Mouse (Mus musculus): ENCODE data around the gene Masp2. TPM values are rescaled to one million over a fixed set of nuclear protein-coding genes. Genes with fewer than 3 reads are reported as not detected.

The Masp2 gene
- polyA plus RNA-seq, 1 experiment from 2014 or later: 0.84 TPM

DNA sequence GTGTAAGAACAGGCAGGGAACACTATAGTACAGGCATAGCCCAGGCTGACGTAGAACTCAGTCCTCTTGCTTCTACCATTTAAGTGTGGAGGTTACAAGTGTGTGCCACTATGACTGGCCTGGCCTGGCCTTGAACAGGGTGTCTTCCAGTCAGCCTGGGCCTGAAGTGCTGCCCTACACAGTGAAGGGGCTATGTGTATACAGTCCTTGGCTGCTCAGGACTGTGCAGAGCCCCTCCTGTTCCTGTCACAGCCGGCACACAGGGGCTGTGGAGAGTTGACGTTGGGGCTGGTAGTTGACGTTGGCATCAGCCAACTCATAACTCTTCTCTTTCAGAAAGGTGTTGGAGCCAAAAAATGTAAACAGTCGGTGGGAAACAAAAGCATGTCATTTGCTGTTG is 20.9 kb upstream of the Masp2 start:
- WGBS: 87% methylated on average over 5 of the region's 5 CpGs
- H3K4me1 ChIP-seq (ENCODE audit: control insufficient read depth, insufficient read depth, low read length): no peaks in the 10 kb centered on the region
- H3K4me3 ChIP-seq (ENCODE audit: low read length): no peak overlapping the region
- ATAC-seq: no peak
- H3K4me2 ChIP-seq (ENCODE audit: low read depth, low read length): no peak overlapping the region
- H3K27me3 ChIP-seq (replicated peaks; ENCODE audit: control insufficient read depth, insufficient read depth, low read length): no peaks in the 10 kb centered on the region
- H3K9me3 ChIP-seq (ENCODE audit: control insufficient read depth, low read length): no peaks in the 10 kb centered on the region
- H3K27ac ChIP-seq (ENCODE audit: low read length): no peak overlapping the region
- H3K9ac ChIP-seq (ENCODE audit: low read depth, low read length): no peak overlapping the region
- H3K36me3 ChIP-seq (ENCODE audit: control insufficient read depth, insufficient read depth, low read length): peaks cover 10% of the 10 kb centered on the region

DNA sequence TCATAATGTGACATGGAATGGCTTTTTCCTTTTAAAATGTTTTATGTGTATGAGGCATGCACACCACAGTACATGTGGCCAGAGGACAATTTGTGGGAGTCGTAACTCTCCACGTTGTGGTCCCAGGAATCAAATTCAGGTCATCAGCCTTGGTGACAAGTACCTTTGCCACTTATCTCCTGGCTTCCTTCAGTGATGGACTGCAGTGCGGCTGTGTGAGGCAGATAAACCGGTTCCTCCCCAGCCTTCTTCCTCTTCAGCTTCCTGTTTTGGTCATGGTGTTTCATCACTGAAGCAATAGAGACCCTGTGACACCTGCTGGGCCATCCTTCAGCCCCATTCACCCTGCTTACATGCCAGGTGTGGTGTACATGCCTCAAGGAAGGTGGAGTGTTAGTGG is 19.1 kb upstream of the Masp2 start:
- no peaks in the 10 kb centered on the region for H3K9me3 ChIP-seq (ENCODE audit: control insufficient read depth, low read length)

GRCm38 (mm10) chr4:148586648-148587047 is 15.7 kb upstream of the Masp2 start:
- H3K4me2 ChIP-seq (ENCODE audit: low read depth, low read length): no peak overlapping the region

More for the DNA sequence above, 19.1 kb upstream of the Masp2 start:
- Histone ChIP-seq H3K4me2 (ENCODE audit: low read depth, low read length) (no peak overlapping the region), H3K4me1 (ENCODE audit: control insufficient read depth, insufficient read depth, low read length) (no peaks in the 10 kb centered on the region), H3K27me3 (replicated peaks; ENCODE audit: control insufficient read depth, insufficient read depth, low read length) (no peaks in the 10 kb centered on the region), H3K27ac (ENCODE audit: low read length) (no peak overlapping the region), H3K9ac (ENCODE audit: low read depth, low read length) (no peak overlapping the region), H3K36me3 (ENCODE audit: control insufficient read depth, insufficient read depth, low read length) (peaks cover 10% of the 10 kb centered on the region), H3K4me3 (ENCODE audit: low read length) (no peak overlapping the region)
- 66% methylated on average over 4 of the region's 4 CpGs for WGBS
- no peak for ATAC-seq

GRCm38 (mm10) chr4:148588793-148589192 is 13.6 kb upstream of the Masp2 start:
- Histone ChIP-seq H3K4me2 (ENCODE audit: low read depth, low read length) (no peak overlapping the region), H3K27me3 (replicated peaks; ENCODE audit: control insufficient read depth, insufficient read depth, low read length) (no peaks in the 10 kb centered on the region), H3K36me3 (ENCODE audit: control insufficient read depth, insufficient read depth, low read length) (peaks cover 6% of the 10 kb centered on the region), H3K4me1 (ENCODE audit: control insufficient read depth, insufficient read depth, low read length) (peaks cover 13% of the 10 kb centered on the region), H3K9ac (ENCODE audit: low read depth, low read length) (no peak overlapping the region), H3K9me3 (ENCODE audit: control insufficient read depth, low read length) (no peaks in the 10 kb centered on the region), H3K4me3 (ENCODE audit: low read length) (no peak overlapping the region), H3K27ac (ENCODE audit: low read length) (no peak overlapping the region)
- 81% methylated on average over 9 of the region's 9 CpGs for WGBS
- ATAC-seq: no peak

More at GRCm38 (mm10) chr4:148586648-148587047, 15.7 kb upstream of the Masp2 start:
- no peaks in the 10 kb centered on the region for H3K27me3 ChIP-seq (replicated peaks; ENCODE audit: control insufficient read depth, insufficient read depth, low read length)
- H3K4me1 ChIP-seq (ENCODE audit: control insufficient read depth, insufficient read depth, low read length): 0 out of 2 replicates have a peak, but pooled peaks cover 3% of the 10 kb centered on the region
- H3K36me3 ChIP-seq (ENCODE audit: control insufficient read depth, insufficient read depth, low read length): peaks cover 4% of the 10 kb centered on the region; the same call in 1 of the 2 replicates
- WGBS: 68% methylated on average over 9 of the region's 9 CpGs
- H3K4me3 ChIP-seq (ENCODE audit: low read length): no peak overlapping the region
- H3K9me3 ChIP-seq (ENCODE audit: control insufficient read depth, low read length): no peaks in the 10 kb centered on the region
- H3K27ac ChIP-seq (ENCODE audit: low read length): no peak overlapping the region
- H3K9ac ChIP-seq (ENCODE audit: low read depth, low read length): no peak overlapping the region
- no peak for ATAC-seq

DNA sequence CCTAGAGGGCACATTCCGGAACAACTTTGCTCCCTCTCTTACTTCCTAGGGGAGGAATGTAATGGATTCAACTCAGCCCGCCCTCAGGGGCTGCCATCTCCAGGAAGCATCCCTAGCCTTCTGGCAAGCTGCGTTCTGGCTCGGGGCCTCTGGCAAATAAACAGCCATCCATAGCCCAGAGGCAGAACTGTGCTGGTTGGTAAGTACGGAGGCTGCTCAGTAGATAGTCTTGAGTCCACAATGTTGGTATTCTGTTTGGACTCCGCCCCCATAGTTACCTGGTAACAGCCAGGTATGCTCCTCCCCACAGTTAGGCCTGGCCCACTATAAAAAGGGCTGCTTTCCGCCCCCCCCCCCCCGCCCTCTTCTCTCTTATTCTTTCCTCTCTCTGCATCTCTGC is 12.8 kb upstream of the Masp2 start:
- Histone ChIP-seq H3K9me3 (ENCODE audit: control insufficient read depth, low read length) (no peaks in the 10 kb centered on the region), H3K9ac (ENCODE audit: low read depth, low read length) (no peak overlapping the region), H3K4me2 (ENCODE audit: low read depth, low read length) (no peak overlapping the region), H3K4me1 (ENCODE audit: control insufficient read depth, insufficient read depth, low read length) (peaks cover 13% of the 10 kb centered on the region), H3K27me3 (replicated peaks; ENCODE audit: control insufficient read depth, insufficient read depth, low read length) (no peaks in the 10 kb centered on the region), H3K27ac (ENCODE audit: low read length) (no peak overlapping the region), H3K36me3 (ENCODE audit: control insufficient read depth, insufficient read depth, low read length) (peaks cover 14% of the 10 kb centered on the region), H3K4me3 (ENCODE audit: low read length) (0 out of 2 replicates have a peak overlapping the region, but pooled peaks have one; percentile 2)
- ATAC-seq: peak; percentile 52
- 41% methylated on average over 7 of the region's 8 CpGs for WGBS

GRCm38 (mm10) chr4:148590421-148591170 is 11.8 kb upstream of the Masp2 start:
- Histone ChIP-seq H3K4me1 (ENCODE audit: control insufficient read depth, insufficient read depth, low read length) (peaks cover 13% of the 10 kb centered on the region), H3K36me3 (ENCODE audit: control insufficient read depth, insufficient read depth, low read length) (peaks cover 24% of the 10 kb centered on the region), H3K4me2 (ENCODE audit: low read depth, low read length) (peak overlapping the region; percentile 83), H3K9me3 (ENCODE audit: control insufficient read depth, low read length) (no peaks in the 10 kb centered on the region), H3K27me3 (replicated peaks; ENCODE audit: control insufficient read depth, insufficient read depth, low read length) (no peaks in the 10 kb centered on the region), H3K9ac (ENCODE audit: low read depth, low read length) (peak overlapping the region; percentile 51), H3K27ac (ENCODE audit: low read length) (peak overlapping the region; percentile 68), H3K4me3 (ENCODE audit: low read length) (peak overlapping the region; percentile 96)
- ATAC-seq: no peak
- WGBS: 3% methylated on average over 18 of the region's 18 CpGs

- Histone ChIP-seq H3K4me3 (ENCODE audit: low read length) (peak within 1 kb of the TSS; percentile 96), H3K27me3 (replicated peaks; ENCODE audit: control insufficient read depth, insufficient read depth, low read length) (no peaks in the 10 kb centered on the region), H3K27ac (ENCODE audit: low read length) (peak within 1 kb of the TSS; percentile 68), H3K9ac (ENCODE audit: low read depth, low read length) (peak within 1 kb of the TSS; percentile 91), H3K9me3 (ENCODE audit: control insufficient read depth, low read length) (no peaks in the 10 kb centered on the region), H3K4me2 (ENCODE audit: low read depth, low read length) (peak within 1 kb of the TSS; percentile 83), H3K4me1 (ENCODE audit: control insufficient read depth, insufficient read depth, low read length) (peaks cover 13% of the 10 kb centered on the region), H3K36me3 (ENCODE audit: control insufficient read depth, insufficient read depth, low read length) (peaks cover 30% of the 10 kb centered on the region)
- under 1% methylated on average over 50 of the region's 50 CpGs for WGBS
- ATAC-seq: peak; percentile 99
Measured at GRCm38 (mm10) chr4:148591171-148591630, 11.2 kb upstream of the Masp2 start, which contains the start of gene Srm. Srm (plus strand) TSS chr4:148591503.

DNA sequence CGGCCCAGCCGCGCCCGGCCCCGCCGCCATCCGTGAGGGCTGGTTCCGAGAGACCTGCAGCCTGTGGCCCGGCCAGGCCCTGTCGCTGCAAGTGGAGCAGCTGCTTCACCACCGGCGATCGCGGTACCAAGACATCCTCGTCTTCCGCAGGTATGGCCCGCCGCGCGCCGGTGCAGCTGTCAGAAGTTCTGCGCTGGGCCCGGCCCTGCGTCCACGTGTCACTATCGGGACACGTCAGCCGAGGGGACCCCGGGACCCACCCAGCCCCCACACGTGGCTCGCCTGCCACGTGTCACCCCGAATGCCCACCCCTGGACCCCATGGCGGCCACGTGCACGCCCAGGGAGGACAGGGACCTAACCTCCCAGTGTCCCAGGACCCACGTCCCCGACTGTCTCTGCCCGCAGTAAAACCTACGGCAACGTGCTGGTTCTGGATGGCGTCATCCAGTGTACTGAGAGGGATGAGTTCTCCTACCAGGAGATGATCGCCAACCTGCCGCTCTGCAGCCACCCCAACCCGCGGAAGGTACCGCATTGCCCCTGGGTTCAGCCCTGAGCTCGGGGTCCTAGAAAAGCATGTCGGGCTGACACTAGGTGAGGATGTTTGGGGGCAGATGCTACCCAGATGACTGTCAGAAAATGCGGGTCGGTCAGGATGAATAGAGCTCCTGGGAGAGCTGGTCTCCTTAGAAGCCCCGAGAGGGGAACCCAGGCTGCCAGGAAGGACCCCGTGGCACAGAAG is 10.5 kb upstream of the Masp2 start:
- H3K4me2 ChIP-seq (ENCODE audit: low read depth, low read length): peak overlapping the region; percentile 83
- WGBS: under 1% methylated on average over 53 of the region's 53 CpGs
- H3K9ac ChIP-seq (ENCODE audit: low read depth, low read length): peak overlapping the region; percentile 91
- H3K27me3 ChIP-seq (replicated peaks; ENCODE audit: control insufficient read depth, insufficient read depth, low read length): no peaks in the 10 kb centered on the region
- H3K4me3 ChIP-seq (ENCODE audit: low read length): peak overlapping the region; percentile 96
- H3K4me1 ChIP-seq (ENCODE audit: control insufficient read depth, insufficient read depth, low read length): peaks cover 13% of the 10 kb centered on the region
- peak; percentile 68 for ATAC-seq
- H3K36me3 ChIP-seq (ENCODE audit: control insufficient read depth, insufficient read depth, low read length): peaks cover 34% of the 10 kb centered on the region
- no peaks in the 10 kb centered on the region for H3K9me3 ChIP-seq (ENCODE audit: control insufficient read depth, low read length)
- H3K27ac ChIP-seq (ENCODE audit: low read length): no peak overlapping the region

DNA sequence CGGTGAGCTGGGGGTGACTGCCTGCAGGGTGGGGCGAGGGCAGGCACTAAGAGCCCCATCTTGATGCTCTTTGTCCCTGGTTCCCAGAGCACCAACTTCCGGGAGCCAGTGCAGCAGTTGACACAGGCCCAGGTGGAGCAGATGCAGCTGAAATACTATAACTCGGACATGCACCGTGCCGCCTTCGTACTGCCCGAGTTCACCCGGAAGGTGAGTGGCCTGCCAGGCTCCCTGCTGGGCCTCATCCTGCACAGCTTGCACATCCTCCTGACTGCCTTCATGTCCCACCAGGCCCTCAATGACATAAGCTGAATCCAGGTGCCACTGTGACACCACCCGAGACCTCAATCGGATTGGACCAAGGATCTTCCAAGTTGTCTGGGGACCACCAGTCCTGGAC is 8.4 kb upstream of the Masp2 start:
- peaks cover 51% of the 10 kb centered on the region for H3K36me3 ChIP-seq (ENCODE audit: control insufficient read depth, insufficient read depth, low read length)
- no peak overlapping the region for H3K4me3 ChIP-seq (ENCODE audit: low read length)
- H3K27me3 ChIP-seq (replicated peaks; ENCODE audit: control insufficient read depth, insufficient read depth, low read length): no peaks in the 10 kb centered on the region
- H3K4me2 ChIP-seq (ENCODE audit: low read depth, low read length): no peak overlapping the region
- WGBS: 94% methylated on average over 11 of the region's 11 CpGs
- H3K9ac ChIP-seq (ENCODE audit: low read depth, low read length): no peak overlapping the region
- peaks cover 4% of the 10 kb centered on the region; the same call in 1 of the 2 replicates for H3K9me3 ChIP-seq (ENCODE audit: control insufficient read depth, low read length)
- no peak overlapping the region for H3K27ac ChIP-seq (ENCODE audit: low read length)
- ATAC-seq: no peak
- H3K4me1 ChIP-seq (ENCODE audit: control insufficient read depth, insufficient read depth, low read length): peaks cover 13% of the 10 kb centered on the region
